Mouse (Mus musculus) spleen, adult 18-20 months (tissue): ENCODE data around the gene Gcgr.
"Not testable (repeated sequence)": the region's sequence is repeated elsewhere in the genome, so short reads cannot be mapped to it uniquely, and the experiment has no call there.

Experiments used
- DNase-seq, 2 experiments: peaks; one replicate each; pipeline ENCODE4 v3.0.0; 2022; ENCODE audit warnings: mixed read lengths in 2 of 2

Gene Gcgr

GRCm38 (mm10) chr11:120539285-120540014 lies 9.0 kb downstream of the Gcgr start:
- no peak for DNase-seq

- no peak for DNase-seq
These were observed 11.4 kb downstream of the Gcgr start for GRCm38 (mm10) chr11:120541907-120542306.

GRCm38 (mm10) chr11:120542376-120542775 lies 11.9 kb downstream of the Gcgr start:
- DNase-seq, result no peak

- DNase-seq, result no peak
These were observed 15.5 kb downstream of the Gcgr start for GRCm38 (mm10) chr11:120545964-120546363.

GRCm38 (mm10) chr11:120547469-120547868 lies 17.0 kb downstream of the Gcgr start:
- DNase-seq, result no peak

GRCm38 (mm10) chr11:120548214-120548613 lies 17.7 kb downstream of the Gcgr start:
- DNase-seq, result no peak

- no peak for DNase-seq
These were observed 18.3 kb downstream of the Gcgr start for GRCm38 (mm10) chr11:120548786-120549167.

GRCm38 (mm10) chr11:120549168-120549945 lies 18.9 kb downstream of the Gcgr start, which contains the start of gene Mcrip1:
Gene Mcrip1, minus strand, starts transcription at chr11:120549727.
- peak; percentile 91 to 94 for DNase-seq

GRCm38 (mm10) chr11:120549986-120550809 lies 19.7 kb downstream of the Gcgr start:
- no peak for DNase-seq

- DNase-seq, result no peak
These were observed 20.4 kb downstream of the Gcgr start, which contains the start of gene Ppp1r27 for GRCm38 (mm10) chr11:120550810-120551440. Gene Ppp1r27, minus strand, starts transcription at chr11:120551132.

- DNase-seq, result no peak
These were observed 22.2 kb downstream of the Gcgr start for GRCm38 (mm10) chr11:120552736-120553135.

GRCm38 (mm10) chr11:120554834-120555233 lies 24.3 kb downstream of the Gcgr start:
- no peak for DNase-seq

- DNase-seq, result no peak
These were observed 24.8 kb downstream of the Gcgr start for GRCm38 (mm10) chr11:120555260-120555659.

GRCm38 (mm10) chr11:120558843-120559242 lies 28.3 kb downstream of the Gcgr start:
- DNase-seq, result not testable (repeated sequence)

GRCm38 (mm10) chr11:120560952-120561728 lies 30.6 kb downstream of the Gcgr start:
- no peak for DNase-seq

GRCm38 (mm10) chr11:120562949-120563348 lies 32.5 kb downstream of the Gcgr start:
- DNase-seq, result no peak

GRCm38 (mm10) chr11:120565114-120565513 lies 34.6 kb downstream of the Gcgr start:
- no peak for DNase-seq

- DNase-seq, result no peak
These were observed 37.8 kb downstream of the Gcgr start for GRCm38 (mm10) chr11:120568324-120568723.

- DNase-seq, result no peak
These were observed 40.6 kb downstream of the Gcgr start for GRCm38 (mm10) chr11:120571122-120571521.

- DNase-seq, result no peak
These were observed 41.4 kb downstream of the Gcgr start for GRCm38 (mm10) chr11:120571754-120572416.

- no peak for DNase-seq
These were observed 41.9 kb downstream of the Gcgr start for GRCm38 (mm10) chr11:120572417-120572751.
